Mouse (Mus musculus): ENCODE measurements around the gene Zfp109.

Gene Zfp109

DNA sequence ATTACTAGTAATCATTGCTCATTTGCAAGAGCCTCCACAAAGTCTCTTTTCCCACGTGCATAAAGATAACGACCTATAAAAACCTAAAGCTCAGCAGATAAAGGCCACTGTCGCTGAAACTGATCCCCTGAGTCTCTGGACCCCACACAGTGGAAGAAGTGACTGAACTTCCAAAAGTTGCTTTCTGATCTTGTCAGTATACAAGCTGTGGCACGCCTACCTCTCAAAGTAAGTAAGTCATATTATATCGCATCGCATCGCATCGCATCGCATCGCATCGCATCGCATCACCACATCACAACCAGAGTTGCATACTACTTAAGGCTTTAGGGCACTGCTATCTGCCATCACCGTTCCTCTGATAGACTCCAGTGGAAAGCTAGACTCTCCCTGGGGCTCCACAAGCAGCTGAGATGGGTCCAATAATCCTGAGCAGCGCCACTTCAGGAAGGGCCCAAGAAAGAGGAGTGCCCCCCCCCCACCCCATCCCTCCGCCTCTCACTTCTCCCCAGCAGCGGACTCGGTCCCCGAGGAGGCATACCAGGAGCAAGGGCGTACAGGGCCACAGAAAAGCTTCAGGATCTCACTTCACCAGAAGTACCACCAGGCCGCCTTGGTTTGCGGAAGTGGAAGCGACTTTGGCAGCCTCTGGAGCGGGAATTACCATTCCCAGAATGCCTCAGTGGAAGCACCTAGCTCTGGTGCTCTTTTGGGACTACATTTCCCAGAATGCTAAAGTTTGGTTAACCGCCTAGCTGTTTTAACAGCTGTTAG lies 29.7 kb downstream of the Zfp109 start:
- DNase-seq, result peak; percentile 84

GRCm38 (mm10) chr7:24196961-24197360 lies 40.4 kb downstream of the Zfp109 start:
- DNase-seq, result no peak

DNA sequence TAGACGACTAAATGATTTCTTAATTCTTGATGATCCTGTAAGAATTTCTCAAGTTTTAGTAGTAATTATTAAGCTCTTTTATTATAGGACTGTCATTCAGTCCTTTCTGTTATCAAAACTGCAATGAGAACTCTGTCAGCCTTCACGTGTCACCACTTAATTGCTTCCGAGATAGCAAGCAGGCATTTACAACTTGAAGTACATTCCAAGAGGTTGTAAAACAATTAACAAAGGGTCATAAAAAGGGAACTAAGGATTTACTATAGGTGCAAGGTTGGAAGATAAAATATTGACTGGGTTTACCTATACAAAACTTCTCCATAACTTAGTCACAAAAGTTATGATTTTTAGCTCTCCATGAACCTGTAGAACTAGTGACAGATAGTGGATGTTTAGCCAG lies 44.2 kb downstream of the Zfp109 start:
- DNase-seq, result no peak

DNA sequence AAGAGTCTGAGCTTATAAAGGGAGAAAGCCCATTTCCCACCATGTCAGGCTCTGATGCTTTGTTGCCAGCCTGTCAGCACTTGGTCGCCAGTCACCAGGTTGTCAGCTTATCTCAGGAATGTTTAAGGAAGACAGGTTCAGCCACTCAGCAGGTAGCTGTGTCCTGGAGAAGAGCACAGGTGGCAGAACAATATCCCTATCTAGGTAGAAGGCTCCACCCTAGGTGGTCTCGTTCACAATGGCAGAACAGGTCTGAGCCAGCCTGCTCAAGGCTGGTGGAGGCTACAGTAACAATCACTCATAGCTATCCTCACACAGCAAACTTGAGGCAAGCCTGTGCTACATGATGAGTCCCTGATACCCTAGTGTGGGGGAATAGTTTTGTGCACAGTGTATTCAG lies 46.0 kb downstream of the Zfp109 start:
- DNase-seq, result no peak

- no peak for DNase-seq
Measured at GRCm38 (mm10) chr7:24189571-24189944, 47.8 kb downstream of the Zfp109 start.

DNA sequence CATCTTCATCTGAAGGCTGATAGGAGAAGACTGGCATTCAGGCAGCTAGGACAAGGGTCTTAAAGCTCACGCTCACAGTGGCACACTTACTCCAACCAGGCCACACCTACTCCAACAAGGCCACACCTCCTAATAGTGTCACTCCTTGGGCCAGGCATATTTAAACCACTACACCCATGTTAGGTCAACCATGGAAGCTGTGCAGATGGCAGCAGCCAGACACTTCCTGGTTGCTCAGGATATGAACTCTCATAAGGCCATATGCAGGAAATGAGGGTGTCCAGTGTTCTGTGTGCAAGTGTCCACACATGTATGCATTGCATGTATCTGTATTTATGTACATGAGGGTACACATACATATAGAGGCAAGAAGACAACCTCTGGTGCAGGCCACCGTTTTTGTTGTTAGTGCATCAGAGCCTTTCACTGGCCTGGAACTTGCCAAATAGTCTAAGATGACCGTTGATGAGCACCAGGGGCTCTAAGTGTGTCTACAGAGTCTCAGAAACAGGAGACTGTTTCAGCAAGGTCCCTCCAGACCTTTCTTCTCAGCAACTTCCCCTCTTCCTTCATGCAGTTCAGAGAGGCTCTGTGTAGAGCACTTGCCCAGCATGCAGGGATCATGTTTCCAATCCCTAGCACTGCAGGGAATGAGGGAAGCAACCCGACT lies 48.3 kb downstream of the Zfp109 start:
- no peak for DNase-seq

DNA sequence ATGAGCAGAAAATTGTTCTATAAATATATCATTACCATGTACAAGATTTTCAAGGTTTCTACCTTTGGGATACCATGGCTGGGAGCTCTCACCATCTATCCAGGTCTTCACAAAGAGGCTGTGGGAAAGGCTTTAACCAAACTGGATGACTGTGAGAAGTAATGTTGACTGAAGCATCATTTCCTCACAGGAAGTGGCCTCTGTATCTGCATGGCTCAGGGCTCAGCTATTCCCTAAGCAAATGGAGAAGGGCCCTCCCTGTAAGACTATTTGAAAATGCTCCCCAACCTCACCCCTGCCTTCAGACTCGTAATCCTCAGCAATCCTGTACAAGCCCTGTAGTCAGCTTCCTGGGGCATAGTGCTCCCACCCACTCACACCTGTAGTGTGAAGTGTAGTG lies 49.7 kb downstream of the Zfp109 start:
- DNase-seq, result no peak
